Mouse (Mus musculus) hindbrain, embryonic 16.5 days (tissue): ENCODE measurements around the gene Zfp300. TPM values are rescaled to one million over a fixed set of nuclear protein-coding genes. Genes with fewer than 3 reads are reported as not detected.

Source experiments
- polyA plus RNA-seq: library from polyadenylated mRNA; unstranded; fragments of >200 nt; fragmentation: Nextera tagmentation; extraction: Ambion mirVana; gene quantifications from 2 replicates; pipeline ENCODE4 v1.2.1, GENCODE M21; 2015

The Zfp300 gene
- polyA plus RNA-seq, 1 experiment from 2014 or later, result 5.8 TPM

Other genes starting within 250 kb of the Zfp300 start
- 3.1 and 6.0 TPM in 2 replicates for gene Timp1, start 219.4 kb downstream of the Zfp300 start, polyA plus RNA-seq
- gene Syn1, start 168.5 kb downstream of the Zfp300 start, polyA plus RNA-seq, result 76.9 and 100 TPM in 2 replicates
- gene Cfp, start 158.0 kb downstream of the Zfp300 start, polyA plus RNA-seq, result 4.0 and 5.6 TPM in 2 replicates
- gene Elk1, start 138.9 kb downstream of the Zfp300 start, polyA plus RNA-seq, result 15.9 and 18.2 TPM in 2 replicates
- gene Uxt, start 127.5 kb downstream of the Zfp300 start, polyA plus RNA-seq, result 25.3 and 26.7 TPM in 2 replicates
- gene Zfp182, start 27.2 kb downstream of the Zfp300 start, polyA plus RNA-seq, result 6.8 and 7.8 TPM in 2 replicates
- not detected in 2 replicates for gene Spaca5, start 21.1 kb downstream of the Zfp300 start, polyA plus RNA-seq
- not detected in 2 replicates for gene Ssxa1, start 26.3 kb upstream of the Zfp300 start, polyA plus RNA-seq
- not detected in 2 replicates for gene Gm21876, start 86.1 kb upstream of the Zfp300 start, polyA plus RNA-seq